Mouse (Mus musculus) CH12F3 (cell line): ENCODE results near the gene Inhbc.

Experiments used
- in situ Hi-C: fragments of 300-500 bp; cut with MboI; formaldehyde crosslinking; loops from 2 replicates; pipeline ENCODE4 v1.14.3; 2020; ENCODE audit warnings: low sequenced_read_pairs

The Inhbc gene

DNA sequence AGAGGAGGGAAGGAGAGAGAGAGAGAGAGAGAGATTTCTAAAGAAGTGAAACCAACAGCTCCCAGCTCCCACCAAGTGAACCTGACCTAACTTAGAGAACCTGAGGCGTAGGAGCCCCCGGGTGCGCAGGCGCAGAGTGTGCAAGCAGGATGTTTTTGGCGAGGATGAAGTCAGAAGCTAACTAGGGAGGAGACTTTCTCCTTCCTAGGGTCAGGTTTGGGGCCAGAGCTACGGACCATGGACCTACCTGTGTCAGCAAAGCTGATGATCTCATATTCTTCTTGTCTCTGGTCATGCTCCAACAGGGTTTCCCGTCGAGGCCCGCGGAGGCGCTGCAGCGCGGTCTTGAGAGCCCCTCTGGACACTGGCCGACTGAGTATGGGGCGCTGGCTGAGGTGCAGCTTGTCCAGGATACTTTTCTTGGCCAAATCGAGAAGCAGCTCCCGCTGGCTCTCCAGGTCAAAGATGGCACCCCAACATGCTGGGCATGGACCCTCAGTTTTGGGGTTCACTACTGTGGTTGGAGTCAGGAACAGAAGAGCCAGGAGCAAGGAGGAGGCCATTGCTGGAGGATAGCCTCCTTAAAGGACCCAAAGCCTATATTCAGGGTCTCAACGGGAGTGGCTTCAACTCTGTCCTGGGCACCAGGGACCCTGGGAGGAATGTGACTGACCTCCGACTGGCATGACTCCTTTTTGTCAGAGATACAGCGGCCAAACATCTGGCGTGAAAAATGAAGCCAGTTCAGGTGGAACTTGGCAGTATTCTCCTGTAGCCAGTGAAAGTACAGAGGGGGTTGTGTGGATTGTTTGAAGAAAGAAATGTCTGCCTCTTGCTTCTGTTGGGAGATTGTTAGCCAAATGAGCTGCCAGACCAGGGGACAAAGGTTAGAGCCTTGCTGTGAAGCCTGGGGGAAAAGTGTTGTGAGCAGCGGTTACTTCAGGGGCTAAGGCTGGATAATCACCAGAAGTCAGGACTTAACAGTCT is at the start of gene Inhbc:
Gene Inhbc (minus strand): TSS at position 598 of the 987 bp plus-strand sequence.
- in situ Hi-C loops = no loop called here

DNA sequence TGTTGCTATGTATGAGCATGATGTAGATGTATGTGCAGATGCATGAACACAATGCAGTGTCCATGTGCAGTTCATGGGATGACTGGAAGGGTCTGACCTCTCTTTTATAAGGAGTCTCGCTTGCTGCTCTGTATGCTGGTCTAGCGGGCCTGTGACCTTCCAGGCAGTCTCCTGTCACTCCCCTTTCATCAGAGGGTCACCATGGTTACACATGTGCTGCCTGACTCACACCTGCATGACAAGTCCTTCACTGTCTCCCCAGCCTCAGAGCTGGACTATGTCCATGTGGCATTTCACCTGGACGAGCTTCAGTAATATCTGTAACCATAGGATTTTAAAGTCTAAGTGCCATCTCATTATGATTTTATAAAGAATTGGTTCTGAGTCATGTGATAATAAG is 43.9 kb upstream of the Inhbc start:
- in situ Hi-C loops = no loop called here

DNA sequence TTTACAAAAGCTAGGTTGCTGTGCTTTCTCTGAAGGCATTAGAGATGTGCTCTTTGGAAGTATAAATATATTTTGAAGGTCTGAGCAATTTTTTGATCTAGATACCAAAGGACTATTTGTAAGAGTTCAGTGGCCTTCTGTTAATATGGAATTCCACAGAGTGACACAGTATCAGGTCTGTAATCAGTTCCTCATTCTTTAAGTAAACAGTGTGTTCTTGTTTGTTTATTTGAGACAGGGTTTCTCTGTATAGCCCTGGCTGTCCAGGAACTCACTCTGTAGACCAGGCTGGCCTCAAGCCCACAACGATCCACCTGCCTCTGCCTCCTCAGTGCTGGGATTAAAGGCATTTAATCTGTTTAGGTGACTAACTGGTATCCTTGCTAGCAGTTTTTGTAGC is 43.4 kb upstream of the Inhbc start:
- in situ Hi-C loops = no loop called here

DNA sequence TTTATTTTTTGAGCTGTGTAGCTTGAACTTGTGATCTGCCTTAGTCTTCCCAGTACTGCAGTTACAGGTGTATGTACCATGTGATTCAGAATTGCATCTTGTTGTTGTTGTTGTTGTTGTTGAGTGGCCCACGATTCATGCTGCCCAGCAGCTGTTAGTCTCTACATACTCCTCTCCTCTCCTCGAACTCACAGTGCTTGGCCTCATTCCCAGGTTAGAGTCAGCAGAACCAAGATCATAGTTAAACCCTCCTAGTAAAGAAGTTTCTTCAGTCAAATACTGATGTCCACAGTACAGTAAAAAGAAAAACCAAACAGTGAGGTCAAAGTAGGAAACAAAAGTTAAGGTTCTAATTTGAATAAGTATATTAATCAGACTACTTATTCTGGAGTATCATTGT is 42.5 kb upstream of the Inhbc start:
- in situ Hi-C loops = no loop called here

DNA sequence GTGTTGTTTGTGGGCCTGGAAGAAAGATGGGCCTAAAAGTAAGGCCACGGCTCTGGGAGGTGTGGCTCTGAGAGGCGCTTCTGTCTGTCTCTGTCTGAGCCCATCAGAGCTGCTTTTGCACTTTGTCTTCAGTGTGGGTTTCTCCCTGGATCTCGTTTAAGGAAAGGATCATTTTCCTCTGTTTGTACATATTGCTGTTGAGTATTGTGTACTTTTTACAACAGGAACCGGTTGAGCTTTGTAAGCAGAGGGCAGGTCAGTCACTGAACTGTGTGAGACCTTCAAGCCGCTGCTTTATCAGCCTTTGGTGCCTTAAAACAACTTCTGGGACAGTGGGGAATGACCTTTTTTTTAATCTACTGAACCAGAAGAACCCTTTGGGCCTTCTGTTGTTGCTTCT is 41.9 kb upstream of the Inhbc start:
- in situ Hi-C loops = no loop called here

DNA sequence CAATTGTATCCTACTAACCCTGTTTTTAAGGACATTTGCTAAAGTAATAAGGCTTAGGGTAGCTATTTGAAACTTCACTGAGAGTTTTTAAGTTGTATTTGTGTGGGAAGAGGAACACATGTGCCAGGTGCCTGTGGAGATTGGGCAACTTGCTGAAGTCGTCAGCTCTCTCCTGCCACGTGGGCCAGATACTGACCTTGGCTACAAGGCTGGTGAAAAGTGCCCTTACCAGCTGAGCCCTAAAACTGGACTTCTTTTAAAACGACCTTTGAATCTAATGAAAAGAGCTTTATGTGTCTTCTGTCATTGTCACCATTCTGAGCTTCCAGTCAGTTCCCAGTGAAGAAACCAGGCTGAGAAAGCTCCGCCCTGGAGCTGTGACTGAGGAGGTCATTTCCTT is 37.2 kb upstream of the Inhbc start:
- in situ Hi-C loops = no loop called here

DNA sequence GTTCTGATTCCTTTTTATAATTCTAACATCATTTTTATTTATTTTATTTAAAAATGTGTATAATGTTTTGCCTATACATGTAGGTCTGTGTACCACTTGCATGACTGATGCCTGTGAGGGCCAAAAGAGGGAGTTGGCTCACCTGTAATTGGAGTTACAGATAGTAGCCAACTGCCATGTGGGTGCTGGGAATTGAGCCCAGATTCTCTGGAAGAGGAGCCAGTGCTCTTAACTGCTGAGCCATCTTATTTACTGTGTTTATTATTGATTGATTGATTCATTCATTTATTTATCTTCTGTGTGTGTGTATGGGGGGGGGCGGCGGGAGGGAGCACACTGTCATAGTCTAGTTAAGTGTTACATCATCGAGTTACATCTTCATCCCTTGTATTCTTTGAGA is 34.5 kb upstream of the Inhbc start:
- in situ Hi-C loops = no loop called here

DNA sequence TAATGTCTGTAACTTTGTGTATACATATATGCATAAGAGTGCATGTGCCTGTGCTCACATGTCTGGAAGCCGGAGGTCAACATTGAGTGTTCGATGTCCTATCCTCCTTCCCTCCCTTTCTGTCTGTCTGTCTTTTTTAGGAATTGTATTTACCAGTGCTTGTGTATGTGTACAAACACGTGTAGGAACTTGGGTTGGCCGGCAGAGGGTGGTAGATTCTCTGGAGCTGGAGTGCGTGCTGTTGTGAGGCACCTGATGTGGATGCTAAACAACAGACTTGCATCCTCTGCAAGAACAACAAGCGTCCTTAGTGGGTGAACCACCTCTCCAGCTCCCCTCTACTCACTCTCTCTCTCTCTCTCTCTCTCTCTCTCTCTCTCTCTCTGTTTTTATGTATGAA is 21.5 kb upstream of the Inhbc start:
- in situ Hi-C loops = no loop called here

DNA sequence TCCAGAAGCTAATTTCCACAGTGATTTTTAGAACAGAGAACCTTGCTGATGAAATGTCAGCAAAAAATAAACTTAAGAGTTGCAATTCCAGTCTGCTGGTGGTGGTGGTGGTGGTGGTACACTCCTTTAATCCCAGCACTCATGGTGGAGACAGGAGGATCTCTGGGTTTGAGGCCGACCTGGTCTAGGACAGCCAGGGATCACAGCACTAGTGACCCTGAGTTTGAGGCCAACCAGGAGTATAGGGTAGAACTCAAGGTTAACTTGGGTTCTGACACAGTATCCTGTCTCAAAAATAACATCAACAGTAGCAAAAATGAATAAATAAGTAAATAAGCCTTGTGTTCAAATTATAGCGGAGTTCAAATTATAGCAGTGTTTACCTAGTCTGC is 11.5 kb upstream of the Inhbc start:
- in situ Hi-C loops = no loop called here

DNA sequence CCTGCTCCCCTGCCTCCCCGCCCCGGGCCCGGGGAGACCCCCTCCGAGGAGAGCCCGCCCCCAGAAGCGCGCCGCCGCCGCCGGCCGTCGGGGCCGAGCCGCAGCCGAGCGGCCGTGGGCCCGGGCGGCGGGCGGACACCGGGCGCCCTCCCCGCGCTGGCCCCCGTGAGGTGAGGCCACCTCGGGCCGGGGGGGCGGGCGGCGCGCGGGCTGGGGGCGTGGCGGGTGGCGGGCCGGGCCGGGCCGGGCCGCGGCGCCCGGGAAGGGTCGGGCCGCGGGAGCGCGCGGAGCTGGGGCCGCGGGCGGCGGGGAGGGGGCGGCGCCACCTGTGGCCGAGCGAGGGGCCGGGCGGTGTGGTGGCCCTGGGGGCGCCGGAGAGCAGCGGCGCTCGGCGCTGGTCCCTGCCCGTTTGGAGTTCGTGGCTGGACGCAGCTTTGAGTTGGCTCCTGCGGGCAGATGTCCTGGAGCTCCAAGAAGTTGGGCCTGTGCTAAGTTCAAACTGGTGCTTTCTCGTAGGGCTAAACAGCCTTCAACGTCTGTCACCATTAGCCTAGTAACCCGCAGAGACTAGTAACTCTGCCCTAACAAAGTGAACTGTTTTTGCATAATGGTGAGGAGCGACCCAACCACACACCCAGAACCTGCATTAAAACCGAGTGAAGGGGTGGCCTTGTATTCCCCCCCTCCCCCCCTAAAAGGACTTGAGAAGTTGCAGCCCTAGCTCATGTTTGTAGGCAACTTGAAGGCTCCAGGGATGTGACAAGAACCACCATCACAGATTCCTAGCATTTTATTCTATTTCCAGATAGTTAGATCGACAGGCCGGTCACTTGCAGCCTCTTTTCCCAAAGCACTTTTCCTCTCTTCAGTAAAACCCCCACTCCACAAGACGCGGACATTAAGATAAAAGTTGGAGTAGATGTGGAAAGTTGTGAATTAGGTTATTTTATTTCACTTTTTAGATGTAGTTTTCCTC is 10.8 kb upstream of the Inhbc start:
- in situ Hi-C loops = no loop called here

DNA sequence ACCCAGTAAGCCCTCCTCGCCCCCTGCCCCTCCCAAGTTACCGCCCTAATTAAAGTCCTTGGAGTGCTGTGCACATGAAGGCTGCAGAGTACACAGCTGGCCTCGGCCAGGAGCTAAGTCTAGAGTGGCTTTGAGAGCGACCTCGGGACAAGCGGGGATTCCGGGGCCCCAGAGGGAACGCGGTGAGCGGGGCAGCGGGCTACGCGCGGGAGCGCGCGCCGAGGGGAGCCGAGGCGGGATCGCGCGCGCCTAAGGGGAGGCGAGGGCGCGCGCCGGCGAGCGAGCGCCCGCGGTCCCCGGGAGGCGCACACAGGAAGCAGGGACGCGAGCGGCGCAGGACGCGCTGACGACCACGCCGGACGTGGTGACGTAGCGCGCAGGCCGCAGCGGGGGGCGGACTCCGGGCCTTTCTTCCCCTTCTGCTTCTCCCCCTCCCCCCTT is 10.0 kb upstream of the Inhbc start, which contains the start of gene R3hdm2:
Gene R3hdm2 (plus strand): TSS at position 77 of the 441 bp plus-strand sequence.
- in situ Hi-C loops = no loop called here

DNA sequence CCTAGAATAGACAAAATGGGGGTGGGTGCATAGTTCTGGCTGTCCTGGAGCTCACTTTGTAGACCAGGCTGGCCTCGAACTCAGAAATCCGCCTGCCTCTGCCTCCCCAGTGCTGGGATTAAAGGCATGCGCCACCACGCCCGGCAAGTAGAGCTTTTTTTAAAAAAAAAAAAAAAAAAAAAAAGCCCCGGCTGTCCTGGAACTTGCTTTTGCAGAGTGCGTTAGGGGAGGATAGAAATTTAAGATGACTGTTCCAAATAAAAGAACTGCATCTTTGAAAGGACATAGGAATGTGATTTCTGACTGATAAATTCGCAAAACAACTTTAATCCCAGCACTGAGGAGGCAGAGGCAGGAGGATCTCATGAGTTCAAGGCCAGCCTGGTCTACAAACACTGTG is 9.4 kb upstream of the Inhbc start:
- in situ Hi-C loops = no loop called here

DNA sequence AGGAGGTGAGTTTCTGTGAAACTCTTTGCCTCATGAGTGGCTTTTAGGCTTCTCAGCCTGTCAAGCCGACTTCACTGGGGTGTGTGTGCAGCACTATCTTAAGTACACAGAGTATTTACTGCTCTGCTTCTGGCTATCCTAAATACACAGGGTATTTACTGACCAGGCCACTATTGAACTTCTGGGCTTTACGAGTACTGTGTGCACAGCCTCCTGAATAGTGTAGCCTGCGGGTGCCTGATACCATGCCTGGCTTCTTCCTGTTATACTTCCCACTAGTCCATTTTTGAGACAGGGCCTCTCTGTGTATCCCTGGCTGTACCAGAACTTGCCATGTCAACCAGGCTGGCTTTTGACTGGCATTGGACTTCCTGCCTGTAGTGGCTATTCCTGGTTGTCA is 7.5 kb upstream of the Inhbc start:
- in situ Hi-C loops = no loop called here

DNA sequence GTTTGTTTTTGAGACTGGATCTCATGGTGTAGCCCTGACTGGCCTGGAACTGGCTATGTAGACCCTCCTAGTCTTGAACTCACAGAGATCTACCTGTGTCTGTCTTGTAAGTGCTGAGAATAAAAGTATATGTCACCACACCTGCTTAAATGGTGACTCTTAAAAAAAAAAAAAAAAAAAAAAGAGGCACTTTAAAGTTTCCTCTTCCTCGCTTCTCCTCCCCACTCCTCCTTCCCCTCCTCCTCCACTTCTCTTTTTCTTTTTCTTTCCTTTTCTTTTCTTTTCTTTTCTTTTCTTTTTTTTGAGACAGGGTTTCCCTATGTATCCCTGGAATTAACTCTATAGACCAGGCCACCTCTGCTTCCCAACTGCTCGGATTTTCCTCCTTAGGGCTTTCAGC is 792 bp upstream of the Inhbc start:
- in situ Hi-C loops = no loop called here

DNA sequence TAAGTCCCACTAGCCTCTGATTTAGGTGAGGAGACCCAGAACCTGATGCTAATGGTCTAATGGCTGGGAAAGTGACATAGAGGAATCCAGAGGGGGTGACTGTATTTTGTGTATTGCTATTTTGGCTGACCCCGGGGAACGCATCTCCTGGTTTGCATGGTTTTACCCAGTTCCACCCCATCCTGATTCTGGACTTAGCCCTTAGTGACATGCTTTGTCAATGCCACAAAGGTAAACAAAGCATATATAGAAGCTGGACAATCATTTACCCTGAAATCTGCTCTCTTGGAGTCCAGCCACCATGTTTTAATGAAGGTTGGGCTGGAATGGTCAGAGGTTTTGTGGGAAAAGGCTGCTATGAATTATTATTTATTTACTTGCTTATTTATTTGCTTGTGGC is 2.0 kb downstream of the Inhbc start:
- in situ Hi-C loops = no loop called here

DNA sequence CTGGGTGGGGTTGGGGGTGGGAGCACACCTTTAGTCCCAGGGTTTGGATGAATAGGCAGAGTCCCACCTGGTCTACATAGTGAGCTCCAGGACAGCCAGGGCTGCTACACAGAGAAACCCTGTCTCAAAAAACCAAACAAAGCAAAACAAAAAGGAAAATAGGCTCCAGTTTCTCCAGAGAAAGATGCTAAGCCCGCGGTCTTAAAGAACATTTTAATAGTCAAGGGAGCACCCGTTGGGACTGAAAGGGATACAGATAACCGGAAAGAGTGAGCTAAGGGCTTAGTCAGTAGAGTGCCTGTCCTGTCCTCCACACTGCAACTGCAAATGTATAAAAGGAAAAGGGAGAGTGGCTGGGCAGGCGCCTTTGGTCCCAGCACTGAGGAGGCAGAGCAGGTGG is 3.1 kb downstream of the Inhbc start:
- in situ Hi-C loops = no loop called here

DNA sequence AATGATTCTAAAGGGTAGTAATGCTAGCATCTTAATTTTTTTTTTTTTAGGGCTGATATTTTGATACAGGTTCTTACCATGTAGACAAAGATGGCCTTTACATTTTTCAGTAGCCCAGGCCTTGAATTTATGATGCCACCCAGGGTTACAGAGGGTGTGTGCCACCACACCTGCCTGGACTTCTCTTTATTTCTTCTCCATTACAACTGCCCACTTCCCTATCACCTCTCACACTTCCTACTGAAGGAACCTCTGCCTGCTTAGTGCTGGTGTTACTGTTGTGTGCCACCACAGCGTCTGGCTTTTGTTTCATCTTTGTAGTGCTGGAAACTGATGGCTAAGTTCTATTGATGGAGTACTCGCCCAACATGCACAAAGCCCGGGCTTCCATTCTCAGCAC is 9.5 kb downstream of the Inhbc start:
- in situ Hi-C loops = no loop called here

DNA sequence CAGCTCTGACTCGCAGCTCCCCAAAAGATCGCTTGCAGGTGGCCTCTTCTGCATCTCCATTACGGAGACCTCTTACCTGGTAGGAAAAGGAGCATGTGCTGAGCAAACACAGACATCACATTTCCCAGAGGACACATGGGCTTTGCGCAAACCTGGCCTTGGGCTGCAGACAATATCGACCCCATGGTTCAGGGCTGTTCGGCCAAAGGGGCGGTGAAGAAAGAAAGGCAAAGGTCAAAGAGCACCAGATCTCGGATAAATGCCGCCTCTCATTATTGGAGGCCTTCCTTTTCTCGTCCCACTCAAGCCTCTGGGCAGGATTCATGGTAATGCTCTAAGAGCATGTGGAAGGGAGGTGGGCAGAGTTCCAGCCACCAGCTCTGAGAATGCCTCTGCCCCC is 14.9 kb downstream of the Inhbc start:
- in situ Hi-C loops = no loop called here

DNA sequence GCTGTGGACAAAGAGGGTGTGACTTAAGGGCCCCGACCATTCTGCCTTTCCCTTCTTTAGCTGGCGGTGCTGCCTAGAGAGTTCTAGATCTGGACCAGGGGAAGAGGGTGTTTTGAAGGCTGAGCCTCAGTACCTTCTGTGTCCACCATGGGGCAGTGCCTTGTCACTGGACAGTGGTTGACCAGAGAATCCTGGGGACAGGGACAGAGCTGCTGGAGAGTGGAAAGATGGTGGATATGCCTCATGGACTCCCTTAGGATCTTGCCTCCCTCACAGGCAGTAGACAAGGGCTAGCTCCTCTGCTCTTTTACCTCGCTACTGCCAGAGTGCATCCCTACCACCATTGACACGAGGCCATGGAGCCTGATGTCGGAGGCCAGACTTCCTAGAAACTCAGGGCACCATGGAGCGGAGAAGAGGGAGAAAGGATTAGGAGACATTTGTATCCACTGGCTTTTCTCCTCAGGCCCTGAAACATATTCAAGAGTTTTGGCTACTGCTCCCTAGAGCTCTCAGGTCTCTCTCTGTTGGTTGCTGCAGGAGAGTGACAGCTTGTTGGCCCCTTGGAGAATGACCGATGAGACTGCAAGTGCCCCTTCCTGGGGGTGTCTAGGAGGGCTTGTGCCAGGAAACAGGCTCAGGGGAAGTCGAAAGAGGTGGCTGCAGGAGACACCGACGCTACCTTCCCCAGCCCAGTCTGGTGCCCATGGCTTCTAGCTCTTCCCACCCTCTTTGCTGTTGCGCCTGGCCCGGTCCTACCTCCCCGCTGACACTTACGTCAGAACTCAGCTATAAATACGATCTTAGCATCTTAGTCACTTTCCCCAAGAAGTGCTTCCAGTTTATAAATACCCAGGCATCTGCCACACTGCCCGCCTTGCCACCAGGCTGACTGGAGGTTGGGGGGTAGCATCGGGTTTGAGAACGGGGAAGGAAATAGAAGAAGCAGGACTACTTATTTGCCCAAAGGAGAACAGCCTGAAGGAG is 16.0 kb downstream of the Inhbc start, which contains the start of gene Inhbe:
Gene Inhbe (minus strand): TSS at position 503 of the 987 bp plus-strand sequence.
- in situ Hi-C loops = no loop called here

DNA sequence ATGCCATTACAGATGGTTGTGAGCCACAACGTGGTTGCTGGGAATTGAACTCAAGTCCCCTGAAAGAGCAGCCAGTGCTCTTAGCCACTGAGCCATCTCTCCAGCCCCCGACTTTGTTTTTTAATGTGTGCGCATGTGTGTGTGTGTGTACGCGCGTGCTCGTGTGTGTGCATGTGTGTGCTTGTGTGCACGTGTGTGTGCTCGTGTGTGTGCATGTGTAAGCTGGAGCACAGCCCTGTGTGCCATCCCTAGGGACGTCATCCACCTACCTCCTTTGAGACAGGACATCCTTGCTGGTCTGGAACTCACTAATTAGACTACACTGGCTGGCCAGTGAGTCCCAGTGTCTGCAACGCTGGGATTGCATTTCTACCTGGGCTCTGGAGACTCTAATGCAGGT is 17.5 kb downstream of the Inhbc start:
- in situ Hi-C loops = no loop called here
